Mouse (Mus musculus) heart, adult 11 months (tissue): ENCODE results near the gene Klhl5.
A peak's percentile ranks its signal among the peaks of the same experiment; 100 is the strongest.

Experiments used
- DNase-seq: peaks from one replicate; pipeline ENCODE4 v3.0.0; 2022

Klhl5 gene

GRCm38 (mm10) chr5:65213321-65213720, 106.0 kb downstream of the Klhl5 start:
- peak; percentile 81 for DNase-seq
